Mouse (Mus musculus) naive thymus-derived CD4-positive, alpha-beta T cell, adult 2 months (primary cell): ENCODE measurements at regions not wholly inside any gene's neighbourhood (a gene's known extent, or its start where the extent isn't known, plus 50 kb on each side); places are given as distances from the start of the nearest gene placed in this dataset.
"Not testable (repeated sequence)": the region's sequence is repeated elsewhere in the genome, so short reads cannot be mapped to it uniquely, and the experiment has no call there.

Experiments used
- DNase-seq: peaks from one replicate; pipeline ENCODE4 v3.0.0-alpha.2; 2011; ENCODE audit warnings: low read depth

DNA sequence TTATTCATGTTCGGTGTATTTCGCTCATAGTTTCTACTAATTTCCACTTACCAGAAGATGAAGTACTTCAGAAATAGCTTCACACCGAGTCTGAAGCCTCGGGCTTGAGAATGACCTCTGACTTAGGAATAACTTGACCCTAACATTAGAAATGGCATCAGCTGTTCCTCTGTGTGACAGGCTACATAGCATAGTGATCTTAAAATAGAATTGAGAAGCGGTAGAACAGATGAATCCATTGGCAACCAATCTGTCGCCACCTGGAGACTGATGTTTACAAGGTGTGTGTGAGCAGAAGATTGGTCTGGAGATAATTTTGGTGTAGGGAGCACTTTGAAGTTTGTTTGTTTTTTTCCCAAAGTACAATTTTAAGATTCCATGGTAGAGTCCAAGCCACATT lies 60.9 kb upstream of the Ahi1 start:
- no peak for DNase-seq

DNA sequence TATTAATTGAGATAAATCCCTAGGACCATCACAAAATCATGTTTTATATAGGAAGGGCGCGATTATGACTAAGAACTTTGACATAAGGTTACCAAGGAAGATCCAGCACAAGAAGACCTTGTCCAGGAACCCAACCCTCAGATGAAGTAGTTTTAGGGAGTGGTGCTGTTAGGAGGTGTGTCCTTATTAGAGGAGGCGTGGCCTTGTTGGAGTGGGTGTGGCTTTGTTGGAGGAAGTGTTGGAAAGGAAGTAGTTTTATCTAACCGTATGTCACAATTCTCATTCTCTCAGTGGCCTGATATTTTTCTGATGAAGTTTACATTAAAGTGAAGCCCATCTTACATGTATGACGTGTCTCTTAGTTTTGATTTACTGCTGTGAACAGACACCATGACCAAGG lies 68.7 kb upstream of the Ahi1 start:
- peak; percentile 13 for DNase-seq

DNA sequence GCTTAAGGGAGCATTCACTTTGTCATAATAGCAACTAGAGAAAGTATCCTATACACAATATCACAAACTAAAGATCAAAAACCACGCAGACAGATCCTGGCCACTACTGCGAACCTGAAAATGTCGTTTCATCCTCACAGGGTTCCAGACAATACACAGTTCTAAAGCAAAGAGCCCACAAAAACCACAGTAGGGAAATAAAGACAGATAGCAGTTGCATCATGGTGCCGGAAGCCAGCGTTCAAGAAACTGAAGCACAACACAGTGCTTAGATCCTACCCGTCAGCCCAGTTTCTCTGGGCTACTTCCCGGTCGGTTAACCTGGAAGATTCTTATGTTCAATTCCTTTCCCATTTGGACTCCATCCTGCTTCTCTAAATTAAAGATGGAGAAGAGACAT lies 69.7 kb upstream of the Ahi1 start:
- peak; percentile 81 for DNase-seq

DNA sequence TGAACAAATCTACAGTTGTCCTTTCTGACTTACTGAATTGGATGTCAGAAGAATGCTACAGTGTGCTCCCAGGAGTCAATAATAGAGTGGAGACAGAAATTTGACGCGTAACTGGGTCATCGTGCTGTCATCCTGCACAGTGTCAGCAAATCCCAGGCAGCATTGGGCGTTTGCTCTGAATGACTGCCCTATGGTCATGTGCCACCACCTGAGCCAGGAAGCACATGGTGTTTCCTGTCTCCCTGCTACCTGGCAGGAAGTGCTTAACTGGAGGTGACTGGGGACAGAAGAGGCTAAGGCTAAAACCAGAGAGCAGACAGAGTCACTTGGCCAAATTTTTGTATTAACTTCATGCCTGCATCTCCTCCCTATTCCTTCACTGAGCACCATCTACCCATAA lies 72.1 kb upstream of the Ahi1 start:
- DNase-seq, result no peak

DNA sequence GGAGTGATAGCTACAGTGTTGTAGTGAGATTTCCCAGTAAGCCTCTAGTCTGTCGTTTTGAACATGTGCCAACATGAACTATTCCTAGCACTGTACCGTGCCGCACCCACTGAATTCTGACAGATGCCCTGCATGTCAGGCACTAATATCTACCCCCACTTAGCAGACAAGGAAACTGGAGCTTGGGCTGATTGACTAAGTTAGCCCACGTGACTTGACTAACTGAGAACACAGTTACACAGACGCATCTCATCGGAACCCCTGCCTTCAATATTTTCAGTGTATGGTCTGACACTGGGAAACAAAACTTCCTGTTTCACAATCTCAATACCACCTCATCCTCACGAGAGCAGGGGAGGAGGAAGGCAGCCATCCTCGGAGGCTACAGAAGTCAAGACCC lies 72.9 kb upstream of the Ahi1 start:
- peak; percentile 8 for DNase-seq

DNA sequence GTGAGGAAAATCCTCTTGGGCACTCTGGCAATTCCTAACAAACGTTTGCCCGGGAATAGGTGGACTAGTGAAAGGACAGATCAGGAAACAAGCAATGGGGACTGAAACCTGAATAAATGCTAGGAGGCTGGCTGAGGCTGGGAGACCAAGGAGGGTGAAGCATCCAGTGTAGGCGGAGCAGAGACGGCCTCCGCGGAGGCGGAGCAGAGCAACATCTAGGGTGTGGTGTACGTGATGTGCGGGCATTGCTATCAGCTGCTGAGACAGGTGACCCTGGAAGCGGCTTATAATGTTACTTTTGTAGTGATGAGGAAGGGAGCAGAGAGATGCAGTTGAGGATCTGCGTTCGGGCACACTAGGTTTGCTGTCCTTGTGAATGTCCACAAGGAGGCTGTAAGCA lies 85.3 kb upstream of the Ahi1 start:
- DNase-seq, result no peak

DNA sequence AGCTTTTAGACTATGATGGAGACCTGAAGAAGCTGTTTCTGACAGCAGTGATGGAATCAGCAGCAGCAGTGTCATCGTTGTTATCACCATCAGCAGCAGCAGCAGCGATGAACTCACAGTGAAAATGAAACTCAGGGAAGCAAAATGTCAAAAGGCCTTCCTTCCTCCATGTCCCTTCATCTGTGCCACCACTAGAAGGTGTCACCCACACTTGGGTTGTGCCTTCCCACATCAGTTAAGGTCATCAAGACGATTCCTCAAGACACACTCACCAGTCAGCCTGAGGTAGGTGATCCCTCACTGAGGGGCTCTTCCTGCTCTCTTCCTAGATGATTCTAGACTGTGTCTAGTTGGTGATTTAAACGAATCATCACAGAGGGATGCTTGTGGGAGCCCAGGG lies 87.3 kb upstream of the Ahi1 start:
- DNase-seq, result no peak

DNA sequence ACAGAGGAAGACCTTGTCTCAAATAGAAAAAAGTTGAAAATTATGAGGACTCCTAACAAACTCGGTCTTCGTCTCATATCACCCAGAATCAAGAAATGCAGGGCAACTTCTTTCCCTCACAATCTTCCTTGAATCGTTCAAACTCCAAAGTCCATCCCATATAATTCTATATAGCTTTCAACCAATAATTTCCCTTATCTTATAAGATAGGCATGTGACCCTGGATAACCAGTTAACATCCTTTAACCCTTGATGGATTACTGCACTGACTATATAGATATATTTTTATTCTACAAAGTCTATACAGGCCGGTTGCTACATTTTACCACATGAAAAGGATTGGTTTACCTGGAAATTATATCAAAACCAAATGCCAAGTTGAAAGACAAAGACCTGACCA lies 94.9 kb upstream of the Ahi1 start:
- DNase-seq, result no peak

DNA sequence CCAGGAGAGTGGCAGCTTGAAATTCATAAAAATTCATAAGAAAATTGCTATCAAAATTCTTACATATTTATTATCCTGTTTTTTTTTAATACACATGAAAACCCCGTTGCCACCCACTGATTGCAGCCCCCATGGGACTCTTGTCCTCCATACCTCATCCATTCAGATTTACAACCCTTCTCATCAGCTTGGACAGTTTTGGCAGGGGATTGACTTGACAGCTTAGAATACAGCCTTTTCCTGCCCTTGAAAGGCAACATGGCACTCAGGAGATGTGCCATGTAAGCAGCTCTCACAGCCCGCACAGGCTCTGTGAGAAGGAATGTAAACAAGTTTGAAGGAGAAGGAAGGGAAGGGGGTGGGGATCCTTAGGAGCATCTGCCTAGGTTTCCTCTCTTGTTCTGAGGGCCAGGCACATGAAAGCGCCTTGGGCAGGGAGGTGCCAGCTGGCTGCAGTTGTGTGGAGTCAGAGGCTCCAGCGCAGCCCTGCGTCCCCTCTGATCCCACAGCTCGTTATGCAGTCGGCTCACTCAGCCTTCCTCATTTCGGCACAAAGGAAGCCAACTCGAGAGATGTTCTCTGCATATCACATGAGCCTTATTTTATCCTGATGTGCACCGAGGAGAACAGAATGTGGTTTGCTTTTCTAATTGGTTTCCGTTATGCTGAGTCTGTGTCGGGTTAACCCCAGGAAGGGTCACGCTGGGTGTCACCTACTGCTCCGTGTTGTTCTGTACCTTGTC lies 97.6 kb upstream of the Ahi1 start:
- peak; percentile 7 for DNase-seq

DNA sequence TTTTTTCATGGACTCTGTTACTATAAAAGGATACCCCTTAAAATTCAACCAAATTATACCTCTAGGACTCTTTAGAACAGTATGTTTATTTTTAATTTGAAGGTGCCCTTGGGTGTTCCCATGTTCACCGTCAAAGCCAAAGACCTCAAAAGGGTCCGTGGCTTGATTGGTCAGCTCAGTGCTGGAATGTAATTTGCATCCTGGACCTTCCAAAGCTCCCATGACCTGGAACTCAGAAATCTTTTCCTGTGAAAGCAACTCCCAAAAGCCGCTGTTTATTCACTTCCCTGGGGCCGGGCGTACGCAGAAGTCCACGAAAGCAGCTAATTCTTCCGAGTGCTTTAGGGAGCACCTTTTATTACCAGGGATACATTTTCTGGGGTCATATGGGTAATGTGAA lies 105.1 kb upstream of the Ahi1 start:
- no peak for DNase-seq

DNA sequence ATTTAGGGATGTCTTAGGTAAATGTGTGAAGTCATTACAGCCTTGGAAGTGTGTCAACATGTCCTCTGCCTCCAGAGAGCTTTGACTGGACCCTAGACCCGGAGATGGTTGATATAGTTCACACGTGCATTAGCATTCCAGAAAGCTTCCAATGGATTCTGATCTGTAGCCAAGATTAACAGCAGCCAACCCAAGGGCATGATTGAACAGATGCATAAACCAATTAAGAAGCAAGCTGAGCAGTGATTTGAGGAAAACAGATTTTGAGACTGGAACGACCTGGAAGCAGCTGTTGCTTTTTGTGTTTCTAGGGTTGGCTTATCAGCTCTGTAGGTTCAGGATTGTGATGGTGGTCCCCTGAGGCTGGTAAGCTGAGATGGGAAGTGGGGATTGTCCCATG lies 109.1 kb upstream of the Ahi1 start:
- DNase-seq, result no peak

DNA sequence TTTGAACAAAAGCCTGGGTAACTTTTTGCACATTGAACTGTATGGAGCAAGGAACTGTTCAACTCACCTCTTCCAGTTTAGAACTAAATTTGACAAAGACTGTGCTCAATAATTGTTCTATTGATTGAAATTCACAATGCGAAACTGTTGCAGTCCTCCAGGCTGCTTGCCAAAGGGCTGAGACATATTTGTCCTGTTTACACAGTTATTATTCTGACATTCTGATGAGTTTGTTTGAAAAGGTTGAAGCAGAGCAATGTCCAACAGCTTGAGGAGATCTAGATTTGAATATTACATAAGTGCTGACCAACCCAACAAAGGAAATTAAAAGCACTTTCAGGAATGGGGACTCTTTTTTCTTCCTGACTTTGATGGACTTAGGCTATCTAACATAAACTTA lies 110.2 kb upstream of the Ahi1 start:
- no peak for DNase-seq

DNA sequence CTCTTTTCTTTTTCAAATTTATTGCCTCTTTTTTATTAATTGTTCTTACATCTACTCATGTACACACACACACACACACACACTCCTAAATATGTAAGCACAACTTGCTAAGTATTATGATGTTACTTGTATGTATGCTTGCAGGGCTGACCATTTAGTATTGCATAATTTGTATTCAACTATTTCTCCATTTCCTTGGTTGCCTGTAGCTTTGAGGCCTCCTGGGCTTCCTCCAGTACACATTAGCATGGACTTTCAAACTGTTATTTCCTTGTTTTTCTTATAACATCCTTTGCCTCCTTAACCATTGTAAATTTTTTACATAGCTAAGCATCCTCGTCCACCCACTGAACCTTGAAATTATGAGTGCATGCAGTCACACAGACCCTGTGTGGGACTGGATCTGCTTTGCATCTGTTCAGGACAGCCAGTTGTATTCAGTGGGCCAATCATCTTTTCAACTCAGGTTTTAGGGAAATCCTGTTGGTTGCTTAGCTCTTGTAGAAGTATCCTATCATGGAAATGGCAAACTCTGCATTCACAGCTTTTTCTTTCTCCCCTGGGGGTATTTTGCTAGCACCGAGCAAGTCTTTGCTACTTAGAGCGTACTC lies 110.8 kb upstream of the Ahi1 start:
- no peak for DNase-seq

DNA sequence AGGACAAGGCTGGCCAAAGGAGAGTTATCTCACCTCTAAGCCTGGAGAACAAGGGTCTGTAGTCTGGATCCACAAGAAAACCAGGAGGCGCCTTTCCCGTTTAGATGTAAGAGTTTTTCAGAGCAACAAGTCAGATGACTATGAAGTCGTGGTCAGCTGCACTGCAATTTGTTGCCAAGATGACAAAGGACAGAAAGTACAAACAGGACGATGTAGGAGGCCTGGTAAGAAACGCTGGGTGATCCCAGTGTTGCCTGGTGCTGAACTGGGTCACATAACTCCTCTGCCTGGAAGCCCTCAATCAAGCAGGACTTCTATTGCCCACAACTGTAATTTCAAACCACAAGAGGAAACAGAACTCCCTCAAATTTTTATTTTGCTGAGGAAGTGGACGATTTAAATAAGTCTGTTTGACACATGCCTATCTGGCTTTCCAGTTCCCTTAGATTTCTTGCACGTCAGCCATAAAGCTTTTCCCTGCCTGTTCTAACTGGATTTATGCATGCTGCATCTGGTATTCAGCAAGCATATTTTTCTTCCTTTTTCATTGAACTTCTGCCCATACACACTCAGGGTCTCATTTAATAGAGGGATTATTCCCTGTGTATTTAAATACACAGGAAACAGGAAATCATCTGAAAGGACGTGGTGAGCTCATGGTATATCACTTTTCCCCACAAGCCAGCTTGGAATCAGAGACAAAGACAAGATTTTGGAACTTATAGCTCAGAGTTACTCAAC lies 113.5 kb upstream of the Ahi1 start:
- no peak for DNase-seq

DNA sequence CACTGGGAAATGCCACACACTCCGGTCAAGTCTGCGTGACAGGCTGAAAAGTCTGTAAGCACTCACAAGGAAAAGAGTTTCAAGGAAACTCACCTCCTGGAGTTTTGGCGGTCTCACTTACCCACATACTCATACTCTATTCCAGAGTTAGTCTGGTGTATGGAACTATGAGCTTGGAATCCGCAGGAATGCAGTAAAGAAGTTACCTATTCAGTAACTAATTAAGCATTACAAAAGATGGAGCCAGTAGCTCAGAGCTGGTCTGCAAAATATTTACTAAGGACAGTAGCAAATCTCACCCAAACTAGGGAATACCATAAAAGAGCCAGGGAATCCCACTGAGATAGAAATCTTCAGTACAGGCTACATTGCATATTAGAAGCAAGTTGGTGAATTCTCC lies 111.9 kb upstream of the Pde7b start:
- not testable (repeated sequence) for DNase-seq

DNA sequence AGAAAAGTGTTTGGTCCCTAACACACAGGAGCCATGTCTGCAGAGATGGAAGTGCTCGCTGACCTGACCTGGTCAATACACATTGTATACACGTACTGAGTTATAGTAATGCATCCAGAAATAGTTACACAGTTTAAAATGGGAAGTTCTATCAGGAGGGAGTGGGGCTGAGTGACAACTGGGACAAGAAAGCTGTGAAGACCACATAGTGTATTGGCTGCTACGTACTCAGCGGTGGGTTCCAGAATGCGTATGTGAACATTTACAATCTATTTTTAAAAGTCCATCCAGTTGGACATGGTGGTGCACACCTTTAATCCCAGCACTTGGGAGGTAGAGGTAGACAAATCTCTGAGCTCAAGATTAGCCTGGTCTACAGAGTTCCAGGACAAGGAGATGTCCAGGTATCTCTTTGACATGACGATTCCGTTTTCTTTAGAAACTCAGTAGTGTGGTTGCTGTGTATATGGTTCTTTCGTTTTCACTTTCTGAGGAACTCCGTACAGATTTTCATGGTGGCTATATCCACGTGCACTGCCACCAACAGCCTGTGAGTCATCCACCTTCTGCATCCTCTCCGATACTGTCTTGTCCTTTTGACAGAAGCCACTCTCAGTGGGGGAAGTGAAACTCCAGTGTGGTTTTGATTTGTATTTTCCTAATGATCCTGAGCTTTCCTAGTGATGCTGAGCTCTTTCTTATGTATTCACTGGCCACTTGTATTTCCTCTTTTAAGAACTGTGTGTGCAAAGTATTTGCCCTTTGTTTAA lies 110.1 kb upstream of the Pde7b start:
- peak; percentile 67 for DNase-seq

DNA sequence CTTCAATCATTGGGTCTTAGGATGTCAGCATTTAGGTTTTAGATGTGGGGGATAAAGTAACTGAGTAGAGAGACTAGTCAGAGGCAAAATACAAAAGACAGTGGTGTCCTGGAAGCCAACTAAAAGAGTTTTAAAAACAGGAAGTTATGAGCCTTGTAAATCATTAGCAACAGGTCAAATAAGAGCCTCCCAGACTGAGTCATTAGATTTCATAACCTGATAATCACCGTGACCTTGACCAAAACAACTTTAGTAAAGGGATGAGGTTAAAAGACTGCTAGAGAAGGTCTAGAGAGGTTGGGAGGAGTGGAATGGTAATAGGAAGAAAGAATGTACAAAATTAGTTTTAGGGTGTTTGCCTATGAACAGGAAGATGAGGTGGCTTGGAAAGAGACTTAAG lies 103.4 kb upstream of the Pde7b start:
- DNase-seq, result no peak

DNA sequence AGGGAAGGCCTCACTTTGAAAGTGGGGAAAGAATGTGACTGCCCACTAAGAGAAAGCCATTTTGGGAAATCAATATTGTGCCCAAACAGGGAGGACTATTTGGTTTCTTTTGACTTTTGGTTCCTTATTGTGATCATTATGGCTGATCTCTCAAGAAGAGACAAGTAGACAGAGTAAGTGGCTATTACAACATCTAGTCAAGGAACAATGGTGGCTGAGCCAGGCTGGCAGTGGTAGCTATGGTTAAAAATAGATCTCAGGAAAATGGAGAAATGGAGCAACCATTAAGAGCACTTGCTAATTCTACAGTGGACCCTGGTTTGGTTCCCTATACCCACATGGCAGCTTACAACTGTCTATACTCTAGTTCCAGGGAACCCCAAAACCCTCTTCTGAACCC lies 102.6 kb upstream of the Pde7b start:
- no peak for DNase-seq

DNA sequence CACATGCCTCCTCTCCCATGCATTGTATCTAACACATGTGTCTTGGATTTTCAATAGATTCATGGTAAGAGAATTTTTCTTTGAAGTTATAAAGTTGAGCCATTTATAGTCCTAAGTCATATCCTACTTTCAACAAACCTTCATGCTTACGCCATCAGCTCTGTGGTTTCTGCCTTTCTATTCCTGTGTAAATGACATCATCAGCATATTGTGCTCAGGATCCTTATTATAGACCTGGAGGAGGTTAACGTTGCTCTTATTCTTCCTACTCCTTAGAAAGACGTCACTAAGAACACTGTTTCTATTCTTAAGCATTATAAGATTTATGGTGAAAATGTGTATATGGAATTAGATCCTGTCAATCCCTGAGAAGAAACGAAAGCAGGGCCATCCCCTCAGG lies 93.7 kb upstream of the Pde7b start:
- no peak for DNase-seq

DNA sequence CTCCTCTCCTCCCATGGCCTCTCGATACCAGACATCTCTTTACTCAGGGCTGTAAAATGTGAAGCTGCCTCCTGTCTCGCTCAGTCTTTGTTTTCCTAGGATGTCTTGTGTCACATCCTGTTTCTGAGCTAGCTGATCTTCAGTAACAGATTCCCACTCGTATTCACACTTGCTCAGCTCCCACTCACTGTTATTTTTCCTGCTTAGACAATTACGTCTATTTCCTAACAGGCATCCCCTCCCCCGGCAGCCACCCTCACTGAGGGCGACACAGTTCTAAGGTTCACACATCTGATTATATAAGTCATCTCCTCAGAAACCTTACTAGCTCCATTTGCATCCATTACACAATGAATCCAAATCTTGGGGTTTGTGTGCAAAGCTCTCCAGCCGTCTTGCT lies 74.9 kb upstream of the Pde7b start:
- no peak for DNase-seq

DNA sequence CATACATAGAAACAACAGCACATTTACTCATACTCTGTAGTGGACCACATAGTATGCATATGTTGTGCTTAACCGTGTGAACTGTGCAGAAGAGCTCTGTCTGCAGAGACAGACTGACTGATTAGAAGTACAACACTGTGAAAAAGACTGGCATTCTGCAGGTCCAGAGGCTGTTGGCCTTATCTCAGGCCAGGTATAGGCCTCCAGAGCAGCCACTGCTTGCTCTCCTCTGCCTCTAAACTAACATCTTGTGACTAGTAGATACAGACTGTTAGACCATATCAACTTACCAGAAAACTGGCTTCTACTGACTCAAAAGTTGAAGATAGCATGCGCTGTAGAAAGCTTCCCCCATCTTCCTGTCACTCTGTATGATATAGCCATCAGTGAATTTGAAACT lies 73.5 kb upstream of the Pde7b start:
- no peak for DNase-seq

DNA sequence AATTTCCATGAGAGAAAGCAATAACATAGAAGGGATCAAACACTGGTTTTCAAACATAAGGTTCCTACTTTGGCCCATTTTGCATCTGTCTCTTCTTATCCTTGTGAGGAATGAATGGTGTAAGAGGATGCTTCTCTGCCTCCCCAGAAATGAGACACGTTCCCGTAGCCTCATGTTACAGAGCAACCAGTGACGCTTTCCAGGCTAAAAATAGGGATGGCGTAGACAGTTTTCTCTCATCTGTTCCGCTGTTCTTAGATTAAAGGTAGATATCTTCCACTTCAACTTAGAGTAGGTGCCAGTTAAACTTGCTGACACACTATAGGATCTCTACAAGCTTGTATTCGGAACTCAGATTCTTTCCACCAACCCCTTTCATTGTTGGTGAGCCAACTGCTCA lies 69.1 kb upstream of the Pde7b start:
- no peak for DNase-seq

DNA sequence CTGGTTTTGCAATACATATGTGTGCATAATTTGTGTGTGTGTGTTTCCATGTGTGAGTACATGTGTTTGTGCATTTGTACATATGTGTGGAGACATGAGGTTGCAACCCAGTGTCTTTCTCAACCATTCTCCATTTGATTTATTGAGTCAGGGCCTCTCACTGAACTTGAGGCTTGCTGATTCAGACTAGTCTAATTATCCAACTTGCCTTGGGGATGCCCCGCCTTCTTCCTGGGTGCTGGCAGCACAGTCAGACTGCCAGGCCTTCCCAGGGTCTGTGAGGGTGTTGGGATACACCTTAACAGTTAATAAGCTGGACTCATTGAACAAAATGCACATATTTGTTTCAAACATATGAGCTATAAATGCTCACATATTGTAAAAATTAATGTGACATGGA lies 56.1 kb upstream of the Pde7b start:
- no peak for DNase-seq
